30 mouse cellular contexts compared by ENCODE assay signal in genomic region chr6:66268427-66268826, GRCm38 (mm10).
DNase-seq lines count a peak whose midpoint lies in the region; ATAC-seq lines count a peak whose summit lies in the region.
"Had no signal": no experiment of that assay in that cellular context is flagged by ENCODE, and none has a peak within 500 bp of the region (broad histone marks: within the 10 kb centered on the region; RNA-seq: fewer than 3 reads in every experiment).

No protein-coding gene starts in this region.

- no peak overlapping the region for H3K4me3 ChIP-seq in hindbrain, embryonic 11.5 days (ENCODE audit: low read depth, low read length)
- no peak overlapping the region for H3K4me3 ChIP-seq in hindbrain, embryonic 14.5 days (replicated peaks; ENCODE audit: low read length)
- H3K4me3 ChIP-seq in embryonic facial prominence, embryonic 13.5 days = no peak overlapping the region
- H3K4me3 ChIP-seq in embryonic facial prominence, embryonic 15.5 days (replicated peaks) = no peak overlapping the region
- H3K4me3 ChIP-seq in limb, embryonic 12.5 days (replicated peaks) = no peak overlapping the region
- H3K4me3 ChIP-seq: erythroblast, embryonic 14.5 days; forebrain, embryonic 10.5 days; forebrain, embryonic 13.5 days; gastrocnemius, adult 2 months; hindbrain, embryonic 10.5 days; hindbrain, embryonic 15.5 days had no signal

- H3K4me1 ChIP-seq in hindbrain, embryonic 11.5 days (replicated peaks; ENCODE audit: control insufficient read depth, insufficient read depth, low read length) = no peaks in the 10 kb centered on the region
- H3K4me1 ChIP-seq in hindbrain, embryonic 14.5 days (replicated peaks; ENCODE audit: control insufficient read depth, insufficient read depth, low read length) = no peaks in the 10 kb centered on the region
- H3K4me1 ChIP-seq in embryonic facial prominence, embryonic 13.5 days = peaks cover 13% of the 10 kb centered on the region
- peaks cover 3% of the 10 kb centered on the region for H3K4me1 ChIP-seq in embryonic facial prominence, embryonic 15.5 days
- no peaks in the 10 kb centered on the region for H3K4me1 ChIP-seq in limb, embryonic 12.5 days (replicated peaks)
- H3K4me1 ChIP-seq: forebrain, embryonic 10.5 days; forebrain, embryonic 13.5 days; hindbrain, embryonic 10.5 days; hindbrain, embryonic 15.5 days had no signal

- no peak overlapping the region for H3K9ac ChIP-seq in hindbrain, embryonic 11.5 days (ENCODE audit: low read depth, low read length)
- no peak overlapping the region for H3K9ac ChIP-seq in hindbrain, embryonic 14.5 days
- H3K9ac ChIP-seq in embryonic facial prominence, embryonic 13.5 days = no peak overlapping the region
- H3K9ac ChIP-seq in embryonic facial prominence, embryonic 15.5 days = no peak overlapping the region
- H3K9ac ChIP-seq in limb, embryonic 12.5 days (replicated peaks) = no peak overlapping the region
- H3K9ac ChIP-seq: forebrain, embryonic 13.5 days; hindbrain, embryonic 15.5 days had no signal

- intact Hi-C loops in heart, postnatal 10 days (cut with DNase I) = no loop called here

- H3K27ac ChIP-seq in hindbrain, embryonic 11.5 days (ENCODE audit: low read depth, low read length) = no peak overlapping the region
- no peak overlapping the region for H3K27ac ChIP-seq in hindbrain, embryonic 14.5 days
- 0 out of 2 replicates have a peak overlapping the region, but pooled peaks have one; percentile 11 for H3K27ac ChIP-seq in embryonic facial prominence, embryonic 13.5 days
- 0 out of 2 replicates have a peak overlapping the region, but pooled peaks have one; percentile 11 for H3K27ac ChIP-seq in embryonic facial prominence, embryonic 15.5 days (replicated peaks)
- H3K27ac ChIP-seq in limb, embryonic 12.5 days = 0 out of 2 replicates have a peak overlapping the region, but pooled peaks have one; percentile 12
- H3K27ac ChIP-seq: forebrain, embryonic 10.5 days; forebrain, embryonic 13.5 days; gastrocnemius, adult 2 months; hindbrain, embryonic 10.5 days; hindbrain, embryonic 15.5 days had no signal

- 56% methylated on average over 3 of the region's 3 CpGs for WGBS in hindbrain, embryonic 11.5 days
- WGBS in hindbrain, embryonic 14.5 days = 64% methylated on average over 3 of the region's 3 CpGs
- 21% methylated on average over 3 of the region's 3 CpGs for WGBS in embryonic facial prominence, embryonic 13.5 days
- 30% methylated on average over 3 of the region's 3 CpGs for WGBS in embryonic facial prominence, embryonic 15.5 days
- WGBS in limb, embryonic 12.5 days = 35% methylated on average over 3 of the region's 3 CpGs

- no peaks in the 10 kb centered on the region for H3K36me3 ChIP-seq in hindbrain, embryonic 11.5 days (ENCODE audit: control insufficient read depth, insufficient read depth, low read length)
- H3K36me3 ChIP-seq in hindbrain, embryonic 14.5 days (replicated peaks; ENCODE audit: control insufficient read depth, insufficient read depth) = no peaks in the 10 kb centered on the region
- no peaks in the 10 kb centered on the region for H3K36me3 ChIP-seq in embryonic facial prominence, embryonic 13.5 days
- no peaks in the 10 kb centered on the region for H3K36me3 ChIP-seq in embryonic facial prominence, embryonic 15.5 days
- no peaks in the 10 kb centered on the region for H3K36me3 ChIP-seq in limb, embryonic 12.5 days
- H3K36me3 ChIP-seq: forebrain, embryonic 10.5 days; hindbrain, embryonic 10.5 days; hindbrain, embryonic 15.5 days had no signal

- H3K27me3 ChIP-seq in hindbrain, embryonic 11.5 days (ENCODE audit: control insufficient read depth, insufficient read depth, low read length) = no peaks in the 10 kb centered on the region
- no peaks in the 10 kb centered on the region for H3K27me3 ChIP-seq in hindbrain, embryonic 14.5 days (ENCODE audit: control insufficient read depth, insufficient read depth, low read length)
- H3K27me3 ChIP-seq in embryonic facial prominence, embryonic 13.5 days = no peaks in the 10 kb centered on the region
- no peaks in the 10 kb centered on the region for H3K27me3 ChIP-seq in embryonic facial prominence, embryonic 15.5 days
- no peaks in the 10 kb centered on the region for H3K27me3 ChIP-seq in limb, embryonic 12.5 days
- H3K27me3 ChIP-seq: CH12.LX; forebrain, embryonic 13.5 days; hindbrain, embryonic 15.5 days had no signal

- H3K4me2 ChIP-seq in hindbrain, embryonic 11.5 days (replicated peaks; ENCODE audit: low read depth, low read length) = no peak overlapping the region
- no peak overlapping the region for H3K4me2 ChIP-seq in hindbrain, embryonic 14.5 days (replicated peaks)
- no peak overlapping the region for H3K4me2 ChIP-seq in embryonic facial prominence, embryonic 13.5 days
- no peak overlapping the region for H3K4me2 ChIP-seq in embryonic facial prominence, embryonic 15.5 days (replicated peaks)
- no peak overlapping the region for H3K4me2 ChIP-seq in limb, embryonic 12.5 days
- H3K4me2 ChIP-seq: forebrain, embryonic 13.5 days; heart, embryonic 11.5 days; hindbrain, embryonic 15.5 days had no signal

- no peaks in the 10 kb centered on the region for H3K9me3 ChIP-seq in hindbrain, embryonic 11.5 days (ENCODE audit: control insufficient read depth, low read length)
- no peaks in the 10 kb centered on the region for H3K9me3 ChIP-seq in hindbrain, embryonic 14.5 days (ENCODE audit: control insufficient read depth, low read length)
- no peaks in the 10 kb centered on the region for H3K9me3 ChIP-seq in embryonic facial prominence, embryonic 13.5 days
- no peaks in the 10 kb centered on the region for H3K9me3 ChIP-seq in embryonic facial prominence, embryonic 15.5 days (replicated peaks)
- H3K9me3 ChIP-seq in limb, embryonic 12.5 days = no peaks in the 10 kb centered on the region
- H3K9me3 ChIP-seq: forebrain, embryonic 10.5 days; forebrain, embryonic 13.5 days; G1E; hindbrain, embryonic 10.5 days; hindbrain, embryonic 15.5 days had no signal

- peak; percentile 2 for DNase-seq in hindbrain, embryonic 11.5 days (ENCODE audit: low spot score)
- no peak for DNase-seq in hindbrain, embryonic 14.5 days (ENCODE audit: low spot score)
- DNase-seq in heart, postnatal 10 days = no peak
- DNase-seq in cerebellum, postnatal 4 days (ENCODE audit: low spot score in 2 of 2) = no peak
- no peak for DNase-seq in testis, postnatal 14 days (ENCODE audit: low spot score)
- DNase-seq: adrenal gland, adult 2 months; adrenal gland, postnatal 14 days; B cell, adult 2 months; cerebellum, adult 11 months; cerebellum, adult 2 months; cerebellum, adult 9-11 months; cerebellum, postnatal 36 days; gastrocnemius, adult 2 months; gastrocnemius, postnatal 14 days; heart, adult 11 months; heart, postnatal 36 days had no signal

- ATAC-seq in hindbrain, embryonic 11.5 days (ENCODE audit: low FRiP score) = no peak
- no peak for ATAC-seq in hindbrain, embryonic 14.5 days (ENCODE audit: low FRiP score)
- ATAC-seq in embryonic facial prominence, embryonic 13.5 days (ENCODE audit: insufficient number of reproducible peaks, insufficient read depth, low FRiP score, low TSS enrichment, low read depth) = no peak
- no peak for ATAC-seq in embryonic facial prominence, embryonic 15.5 days (ENCODE audit: insufficient number of reproducible peaks, low FRiP score, low TSS enrichment, low read depth)
- peak; percentile 63; the same call in 1 of the 2 replicates for ATAC-seq in limb, embryonic 12.5 days (ENCODE audit: insufficient number of reproducible peaks, insufficient read depth, low FRiP score, low TSS enrichment, low read depth)
- ATAC-seq: forebrain, embryonic 13.5 days; forebrain, embryonic 16.5 days; intestine, postnatal 0 days; Patski had no signal

Comparison
In these comparisons a context has a peak if more than half of its experiments do, and no peak if none do; other contexts are left out.
1. H3K27ac ChIP-seq: peak in embryonic facial prominence, embryonic 13.5 days (single experiment), embryonic facial prominence, embryonic 15.5 days (single experiment) and limb, embryonic 12.5 days (single experiment); none in hindbrain, embryonic 11.5 days (single experiment) and hindbrain, embryonic 14.5 days (single experiment).